Mouse (Mus musculus): Measurements from ENCODE around the gene Sema5a. TPM values are rescaled to one million over a fixed set of nuclear protein-coding genes. Genes with fewer than 3 reads are reported as not detected.

The Sema5a gene
- total RNA-seq, 1 experiment from 2014 or later = not detected

GRCm38 (mm10) chr15:32647061-32647687 is 402.6 kb downstream of the Sema5a start:
- no peak for ATAC-seq (replicated peaks; ENCODE audit: insufficient number of reproducible peaks, low FRiP score, low TSS enrichment, poor library complexity, severe bottlenecking)

GRCm38 (mm10) chr15:32654046-32654445 is 409.4 kb downstream of the Sema5a start:
- no peak for ATAC-seq (replicated peaks; ENCODE audit: insufficient number of reproducible peaks, low FRiP score, low TSS enrichment, poor library complexity, severe bottlenecking)

- no peak for ATAC-seq (replicated peaks; ENCODE audit: insufficient number of reproducible peaks, low FRiP score, low TSS enrichment, poor library complexity, severe bottlenecking)
Observed at GRCm38 (mm10) chr15:32656017-32656416, 411.4 kb downstream of the Sema5a start.

- ATAC-seq (replicated peaks; ENCODE audit: insufficient number of reproducible peaks, low FRiP score, low TSS enrichment, poor library complexity, severe bottlenecking) = no peak
Observed at GRCm38 (mm10) chr15:32676446-32676845, 431.8 kb downstream of the Sema5a start.

GRCm38 (mm10) chr15:32685152-32685551 is 440.5 kb downstream of the Sema5a start:
- ATAC-seq (replicated peaks; ENCODE audit: insufficient number of reproducible peaks, low FRiP score, low TSS enrichment, poor library complexity, severe bottlenecking) = no peak

- no peak for ATAC-seq (replicated peaks; ENCODE audit: insufficient number of reproducible peaks, low FRiP score, low TSS enrichment, poor library complexity, severe bottlenecking)
Observed at GRCm38 (mm10) chr15:32691021-32691420, 446.4 kb downstream of the Sema5a start.

GRCm38 (mm10) chr15:32693006-32693405 is 448.4 kb downstream of the Sema5a start:
- no peak for ATAC-seq (replicated peaks; ENCODE audit: insufficient number of reproducible peaks, low FRiP score, low TSS enrichment, poor library complexity, severe bottlenecking)

GRCm38 (mm10) chr15:32717298-32717985 is 472.8 kb downstream of the Sema5a start:
- ATAC-seq (replicated peaks; ENCODE audit: insufficient number of reproducible peaks, low FRiP score, low TSS enrichment, poor library complexity, severe bottlenecking) = no peak

GRCm38 (mm10) chr15:32718293-32718963 is 473.8 kb downstream of the Sema5a start:
- ATAC-seq (replicated peaks; ENCODE audit: insufficient number of reproducible peaks, low FRiP score, low TSS enrichment, poor library complexity, severe bottlenecking) = no peak

GRCm38 (mm10) chr15:32718964-32719311 is 474.3 kb downstream of the Sema5a start:
- ATAC-seq (replicated peaks; ENCODE audit: insufficient number of reproducible peaks, low FRiP score, low TSS enrichment, poor library complexity, severe bottlenecking) = no peak

GRCm38 (mm10) chr15:32730839-32731238 is 486.2 kb downstream of the Sema5a start:
- no peak for ATAC-seq (replicated peaks; ENCODE audit: insufficient number of reproducible peaks, low FRiP score, low TSS enrichment, poor library complexity, severe bottlenecking)

Other genes starting within 250 kb of the Sema5a start
- gene Tas2r119, start 67.5 kb upstream of the Sema5a start, total RNA-seq (2017) = not detected in 3 replicates

All from monocyte, adult 5-6 weeks (primary cell).